Mouse (Mus musculus) liver, adult (tissue): Measurements from ENCODE around the gene Tctex1d2.
A peak's percentile ranks its signal among the peaks of the same experiment; 100 is the strongest.

Experiments
- GATA4 ChIP-seq: IDR thresholded peaks from 2 replicates; pipeline ENCODE4 v1.6.1; 2014; ENCODE audit warnings: mild to moderate bottlenecking, low read length; ENCODE audit not compliant: insufficient replicate concordance

The Tctex1d2 gene

GRCm38 (mm10) chr16:32407730-32408129, 11.8 kb upstream of the Tctex1d2 start:
- TF ChIP-seq GATA4: no peak

- no peak for TF ChIP-seq GATA4
Measured at GRCm38 (mm10) chr16:32417457-32417856, 2.0 kb upstream of the Tctex1d2 start.

GRCm38 (mm10) chr16:32427506-32427905, 8.0 kb downstream of the Tctex1d2 start:
- no peak for TF ChIP-seq GATA4

GRCm38 (mm10) chr16:32430474-32431046, 11.1 kb downstream of the Tctex1d2 start, which contains the start of gene Pcyt1a:
Gene Pcyt1a, plus strand, starts transcription at chr16:32430921.
- peak; percentile 42; the same call in 1 of the 2 replicates for TF ChIP-seq GATA4

GRCm38 (mm10) chr16:32431047-32431591, 11.6 kb downstream of the Tctex1d2 start:
- no peak for TF ChIP-seq GATA4

- no peak for TF ChIP-seq GATA4
Measured at GRCm38 (mm10) chr16:32431926-32432325, 12.4 kb downstream of the Tctex1d2 start.

GRCm38 (mm10) chr16:32433138-32433537, 13.6 kb downstream of the Tctex1d2 start:
- TF ChIP-seq GATA4: no peak

GRCm38 (mm10) chr16:32434066-32434465, 14.6 kb downstream of the Tctex1d2 start:
- no peak for TF ChIP-seq GATA4

- TF ChIP-seq GATA4: no peak
Measured at GRCm38 (mm10) chr16:32434691-32435090, 15.2 kb downstream of the Tctex1d2 start.

GRCm38 (mm10) chr16:32436657-32437056, 17.2 kb downstream of the Tctex1d2 start:
- no peak for TF ChIP-seq GATA4

GRCm38 (mm10) chr16:32437266-32437665, 17.8 kb downstream of the Tctex1d2 start:
- TF ChIP-seq GATA4: no peak

- TF ChIP-seq GATA4: no peak
Measured at GRCm38 (mm10) chr16:32441432-32441831, 21.9 kb downstream of the Tctex1d2 start.

- no peak for TF ChIP-seq GATA4
Measured at GRCm38 (mm10) chr16:32445558-32445957, 26.1 kb downstream of the Tctex1d2 start.

- no peak for TF ChIP-seq GATA4
Measured at GRCm38 (mm10) chr16:32446563-32447138, 27.1 kb downstream of the Tctex1d2 start.

GRCm38 (mm10) chr16:32449665-32450064, 30.2 kb downstream of the Tctex1d2 start:
- no peak for TF ChIP-seq GATA4

GRCm38 (mm10) chr16:32450133-32450532, 30.6 kb downstream of the Tctex1d2 start:
- no peak for TF ChIP-seq GATA4
